Mouse (Mus musculus) thymus, adult 2 months (tissue): ENCODE results near the gene Il2rb. TPM values are rescaled to one million over a fixed set of nuclear protein-coding genes. Genes with fewer than 3 reads are reported as not detected.

Source experiments
- DNase-seq: peaks from one replicate; pipeline ENCODE4 v3.0.0; 2021
- H3K27ac ChIP-seq: fragments of 200-500 bp; 2 replicates; pipeline ENCODE4 v1.5.1; 2012; ENCODE audit warnings: low read length, control low read depth; ENCODE audit not compliant: control insufficient read depth, insufficient read depth
- H3K27me3 ChIP-seq: fragments of 200-500 bp; 2 replicates; pipeline ENCODE4 v1.6.1; 2012; ENCODE audit warnings: mild to moderate bottlenecking, low read length, moderate library complexity, mixed read lengths; ENCODE audit not compliant: control insufficient read depth, insufficient read depth
- H3K36me3 ChIP-seq: fragments of 200-500 bp; 2 replicates; pipeline ENCODE4 v1.6.1; 2012; ENCODE audit warnings: mild to moderate bottlenecking, low read length, moderate library complexity; ENCODE audit not compliant: control insufficient read depth, insufficient read depth
- H3K4me1 ChIP-seq: fragments of 200-500 bp; replicated peaks from 2 replicates; pipeline ENCODE4 v1.6.1; 2012; ENCODE audit warnings: low read length; ENCODE audit not compliant: control insufficient read depth, insufficient read depth
- H3K4me3 ChIP-seq: fragments of 200-500 bp; 2 replicates; pipeline ENCODE4 v1.5.1; 2012; ENCODE audit warnings: mild to moderate bottlenecking, low read length, control low read depth, moderate library complexity; ENCODE audit not compliant: control insufficient read depth, insufficient read depth
- CTCF ChIP-seq: fragments of 200-500 bp; IDR thresholded peaks from 2 replicates; pipeline ENCODE4 v1.5.1; 2012; ENCODE audit warnings: mild to moderate bottlenecking, control low read depth, low read length, moderate library complexity, borderline replicate concordance; ENCODE audit not compliant: control insufficient read depth, poor library complexity, insufficient read depth; ENCODE audit errors: extremely low read depth
- POLR2A ChIP-seq: fragments of 200-500 bp; IDR thresholded peaks from 2 replicates; pipeline ENCODE4 v1.6.1; 2012; ENCODE audit warnings: mild to moderate bottlenecking, low read length, control low read depth, moderate library complexity; ENCODE audit not compliant: control insufficient read depth, poor library complexity, insufficient read depth; ENCODE audit errors: extremely low read depth
- WGBS: fragments of 180-500 bp; shearing (Covaris S2); methylation state at CpG from one replicate; pipeline ENCODE4 v1.1.7; 2018; 5-methylcytosine and 5-hydroxymethylcytosine counted together
- polyA plus RNA-seq: library from polyadenylated mRNA; depleted of rRNA; stranded (reverse); fragments of >200 nt; gene quantifications from 2 replicates; pipeline ENCODE4 v1.2.3, GENCODE M21; 2012

Il2rb gene
- polyA plus RNA-seq, 1 experiment, result 53.7 TPM

- WGBS, result 88% methylated on average over 4 of the region's 4 CpGs
These were observed 17.0 kb downstream of the Il2rb start for GRCm38 (mm10) chr15:78478073-78478472.

GRCm38 (mm10) chr15:78476878-78477277, 18.2 kb downstream of the Il2rb start:
- 93% methylated on average over 1 of the region's 1 CpGs for WGBS
- no peaks in the 10 kb centered on the region for H3K27me3 ChIP-seq
- H3K4me1 ChIP-seq, result peaks cover 17% of the 10 kb centered on the region
- TF ChIP-seq POLR2A (no peak), CTCF (no peak)
- H3K36me3 ChIP-seq, result no peaks in the 10 kb centered on the region
- DNase-seq, result no peak
- no peak overlapping the region for H3K27ac ChIP-seq
- H3K4me3 ChIP-seq, result no peak overlapping the region

More at GRCm38 (mm10) chr15:78478073-78478472, 17.0 kb downstream of the Il2rb start:
- no peaks in the 10 kb centered on the region for H3K27me3 ChIP-seq
- no peak for DNase-seq
- no peaks in the 10 kb centered on the region for H3K36me3 ChIP-seq
- peaks cover 17% of the 10 kb centered on the region for H3K4me1 ChIP-seq
- no peak overlapping the region for H3K27ac ChIP-seq
- no peak for TF ChIP-seq CTCF
- TF ChIP-seq POLR2A, result no peak
- H3K4me3 ChIP-seq, result no peak overlapping the region

GRCm38 (mm10) chr15:78475604-78476031, 19.5 kb downstream of the Il2rb start:
- H3K4me3 ChIP-seq, result no peak overlapping the region
- peaks cover 13% of the 10 kb centered on the region for H3K4me1 ChIP-seq
- WGBS, result 6% methylated on average over 3 of the region's 3 CpGs
- H3K27ac ChIP-seq, result no peak overlapping the region
- DNase-seq, result peak; percentile 58
- no peaks in the 10 kb centered on the region for H3K27me3 ChIP-seq
- TF ChIP-seq CTCF, result no peak
- TF ChIP-seq POLR2A, result no peak
- no peaks in the 10 kb centered on the region for H3K36me3 ChIP-seq

- Histone ChIP-seq H3K27ac (no peak overlapping the region), H3K4me1 (peaks cover 13% of the 10 kb centered on the region), H3K27me3 (no peaks in the 10 kb centered on the region), H3K4me3 (no peak overlapping the region), H3K36me3 (no peaks in the 10 kb centered on the region)
- DNase-seq, result no peak
- WGBS, result 92% methylated on average over 6 of the region's 6 CpGs
- TF ChIP-seq POLR2A (no peak), CTCF (no peak)
These were observed 21.6 kb downstream of the Il2rb start for GRCm38 (mm10) chr15:78473442-78473841.

- 54% methylated on average over 7 of the region's 7 CpGs for WGBS
- no peak for TF ChIP-seq POLR2A
- TF ChIP-seq CTCF, result no peak
- no peak overlapping the region for H3K4me3 ChIP-seq
- H3K27me3 ChIP-seq, result no peaks in the 10 kb centered on the region
- H3K36me3 ChIP-seq, result no peaks in the 10 kb centered on the region
- no peak overlapping the region for H3K27ac ChIP-seq
- H3K4me1 ChIP-seq, result peaks cover 13% of the 10 kb centered on the region
- no peak for DNase-seq
These were observed 23.2 kb downstream of the Il2rb start for GRCm38 (mm10) chr15:78471902-78472301.

- no peak for TF ChIP-seq CTCF
- no peak for TF ChIP-seq POLR2A
- WGBS, result 94% methylated on average over 4 of the region's 4 CpGs
These were observed 24.4 kb downstream of the Il2rb start for GRCm38 (mm10) chr15:78470495-78471276.

GRCm38 (mm10) chr15:78468379-78468937, 26.6 kb downstream of the Il2rb start, which contains the start of gene Tmprss6:
TSS of gene Tmprss6 (minus strand) at chr15:78468634.
- WGBS, result 96% methylated on average over 7 of the region's 7 CpGs
- H3K27me3 ChIP-seq, result no peaks in the 10 kb centered on the region

More at GRCm38 (mm10) chr15:78470495-78471276, 24.4 kb downstream of the Il2rb start:
- no peak overlapping the region for H3K4me3 ChIP-seq
- H3K27me3 ChIP-seq, result no peaks in the 10 kb centered on the region
- DNase-seq, result no peak
- no peak overlapping the region for H3K27ac ChIP-seq
- peaks cover 11% of the 10 kb centered on the region for H3K4me1 ChIP-seq
- no peaks in the 10 kb centered on the region for H3K36me3 ChIP-seq

More at GRCm38 (mm10) chr15:78468379-78468937, 26.6 kb downstream of the Il2rb start, which contains the start of gene Tmprss6:
- H3K4me1 ChIP-seq, result no peaks in the 10 kb centered on the region
- TF ChIP-seq CTCF, result no peak
- no peak for TF ChIP-seq POLR2A
- no peak within 1 kb of the TSS for H3K27ac ChIP-seq
- no peaks in the 10 kb centered on the region for H3K36me3 ChIP-seq
- H3K4me3 ChIP-seq, result no peak within 1 kb of the TSS
- DNase-seq, result no peak
